Comparison of ENCODE assay signal across 7 mouse cellular contexts in genomic region chr1:120093482-120094134, GRCm38 (mm10). TPM values are rescaled to one million over a fixed set of nuclear protein-coding genes. Genes with fewer than 3 reads are reported as not detected.
DNase-seq lines count a peak whose midpoint lies in the region; ATAC-seq lines count a peak whose summit lies in the region.
"Not testable (repeated sequence)": the region's sequence is repeated elsewhere in the genome, so short reads cannot be mapped to it uniquely, and the experiment has no call there.

No protein-coding gene starts in this region.

- not testable (repeated sequence) for H3K4me1 ChIP-seq in limb, embryonic 10.5 days; midbrain, embryonic 14.5 days (ENCODE audit: control insufficient read depth, insufficient read depth, low read length)

- 59% methylated on average over 12 of the region's 14 CpGs for WGBS in limb, embryonic 10.5 days
- WGBS in midbrain, embryonic 14.5 days = 54% methylated on average over 11 of the region's 14 CpGs

- ATAC-seq in midbrain, embryonic 14.5 days (ENCODE audit: low FRiP score, low TSS enrichment) = not testable (repeated sequence)

- not testable (repeated sequence) for H3K4me2 ChIP-seq in midbrain, embryonic 14.5 days (ENCODE audit: low read length)

- not testable (repeated sequence) for H3K27me3 ChIP-seq in limb, embryonic 10.5 days (ENCODE audit: low read depth, poor library complexity, severe bottlenecking); midbrain, embryonic 14.5 days (ENCODE audit: control insufficient read depth, insufficient read depth, low read length)

- not testable (repeated sequence) for H3K27ac ChIP-seq in limb, embryonic 10.5 days; midbrain, embryonic 14.5 days (replicated peaks; ENCODE audit: low read depth, low read length)

- not testable (repeated sequence) for H3K9ac ChIP-seq in midbrain, embryonic 14.5 days (replicated peaks; ENCODE audit: low read length)

- not testable (repeated sequence) for H3K9me3 ChIP-seq in limb, embryonic 10.5 days (replicated peaks); midbrain, embryonic 14.5 days (ENCODE audit: control insufficient read depth, low read length)

- intact Hi-C loops in gastrocnemius, postnatal 14 days (cut with DNase I; ENCODE audit: low total_unique reads) = loop anchor here (5.0 kb wide), 1 partner anchor 61 kb away; no protein-coding TSS in a partner anchor

- not testable (repeated sequence) for H3K36me3 ChIP-seq in limb, embryonic 10.5 days; midbrain, embryonic 14.5 days (ENCODE audit: control insufficient read depth, insufficient read depth, low read length)

- DNase-seq in adrenal gland, adult 2 months = peak; percentile 86
- DNase-seq in embryo, embryonic 10 days (ENCODE audit: low spot score) = peak; percentile 91
- DNase-seq in gastrocnemius, postnatal 14 days = peak; percentile 86
- DNase-seq in kidney, adult 8-10 months = peak; percentile 83 to 92
- DNase-seq in limb, embryonic 10.5 days (ENCODE audit: low spot score) = peak; percentile 83
- peak; percentile 86 for DNase-seq in midbrain, embryonic 14.5 days
- peak; percentile 68 to 82 for DNase-seq in spleen, postnatal 10 days (ENCODE audit: low spot score in 2 of 2)

- H3K4me3 ChIP-seq in limb, embryonic 10.5 days; midbrain, embryonic 14.5 days (replicated peaks; ENCODE audit: low read depth, low read length): not testable (repeated sequence)

RNA-seq across cellular contexts. Expression of gene Tmem37, which starts 19.7 kb away (rescaled TPM):
- 10 to 100 TPM in 1 of 2 experiments, 1 to 10 TPM in 1; 9.8 to 22.6 TPM for total RNA-seq in adrenal gland, adult 2 months (2021)
- 22.4 and 32.9 TPM in 2 replicates for polyA plus RNA-seq in adrenal gland, adult 2 months (2012; rRNA removed)
- total RNA-seq in gastrocnemius, postnatal 14 days (2021) = 1 to 10 TPM; 7.7 to 9.2 TPM
- polyA plus RNA-seq in limb, embryonic 10.5 days (2016; fragmentation: Nextera tagmentation; extraction: Ambion mirVana) = 3.2 and 3.5 TPM in 2 replicates
- polyA plus RNA-seq in midbrain, embryonic 14.5 days (2014; fragmentation: Nextera tagmentation; extraction: Ambion mirVana) = 3.1 and 7.4 TPM in 2 replicates

RNA-seq across cellular contexts. Expression of gene Dbi, which starts 27.3 kb away (rescaled TPM):
- total RNA-seq in adrenal gland, adult 2 months (2021) = 1,000 to 10,000 TPM; 1,195 to 1,389 TPM
- 375 and 512 TPM in 2 replicates for polyA plus RNA-seq in adrenal gland, adult 2 months (2012; rRNA removed)
- total RNA-seq in gastrocnemius, postnatal 14 days (2021) = 100 to 1,000 TPM; 195 to 222 TPM
- 670 and 699 TPM in 2 replicates for polyA plus RNA-seq in limb, embryonic 10.5 days (2016; fragmentation: Nextera tagmentation; extraction: Ambion mirVana)
- 759 and 1,068 TPM in 2 replicates for polyA plus RNA-seq in midbrain, embryonic 14.5 days (2014; fragmentation: Nextera tagmentation; extraction: Ambion mirVana)

RNA-seq across cellular contexts. Expression of gene 3110009E18Rik, which starts 27.4 kb away (rescaled TPM):
- 10 to 100 TPM; 11.7 to 12.2 TPM for total RNA-seq in adrenal gland, adult 2 months (2021)
- 0.59 and 0.68 TPM in 2 replicates for polyA plus RNA-seq in adrenal gland, adult 2 months (2012; rRNA removed)
- total RNA-seq in gastrocnemius, postnatal 14 days (2021) = 1 to 10 TPM; 4.1 to 5.4 TPM
- 14.7 and 19.3 TPM in 2 replicates for polyA plus RNA-seq in limb, embryonic 10.5 days (2016; fragmentation: Nextera tagmentation; extraction: Ambion mirVana)
- polyA plus RNA-seq in midbrain, embryonic 14.5 days (2014; fragmentation: Nextera tagmentation; extraction: Ambion mirVana) = 18.7 and 21.4 TPM in 2 replicates
